Mouse (Mus musculus) urinary bladder, postnatal 36 days (tissue): ENCODE measurements around the gene Brip1.

Experiments
- DNase-seq, 2 experiments: peaks; one replicate each; pipeline ENCODE4 v3.0.0; 2022; ENCODE audit warnings: low spot score in 2 of 2, mixed read lengths in 1 of 2

The Brip1 gene

GRCm38 (mm10) chr11:86115955-86116354, 85.0 kb downstream of the Brip1 start:
- no peak for DNase-seq

- no peak for DNase-seq
Observed at GRCm38 (mm10) chr11:86107276-86107675, 93.7 kb downstream of the Brip1 start.

GRCm38 (mm10) chr11:86106596-86106995, 94.4 kb downstream of the Brip1 start:
- no peak for DNase-seq

- DNase-seq, result no peak
Observed at GRCm38 (mm10) chr11:86101191-86101590, 99.8 kb downstream of the Brip1 start.

GRCm38 (mm10) chr11:86099341-86099740, 101.7 kb downstream of the Brip1 start:
- DNase-seq, result no peak

GRCm38 (mm10) chr11:86088815-86089214, 112.2 kb downstream of the Brip1 start:
- no peak for DNase-seq

- no peak for DNase-seq
Observed at GRCm38 (mm10) chr11:86084522-86084921, 116.5 kb downstream of the Brip1 start.

GRCm38 (mm10) chr11:86078025-86078424, 123.0 kb downstream of the Brip1 start:
- DNase-seq, result no peak

- no peak for DNase-seq
Observed at GRCm38 (mm10) chr11:86076966-86077365, 124.0 kb downstream of the Brip1 start.

- no peak for DNase-seq
Observed at GRCm38 (mm10) chr11:86076403-86076802, 124.6 kb downstream of the Brip1 start.

- DNase-seq, result no peak
Observed at GRCm38 (mm10) chr11:86075371-86075770, 125.6 kb downstream of the Brip1 start.

- DNase-seq, result no peak
Observed at GRCm38 (mm10) chr11:86068651-86069050, 132.3 kb downstream of the Brip1 start.

- DNase-seq, result no peak
Observed at GRCm38 (mm10) chr11:86067154-86067553, 133.8 kb downstream of the Brip1 start.

- DNase-seq, result no peak
Observed at GRCm38 (mm10) chr11:86064881-86065280, 136.1 kb downstream of the Brip1 start.

GRCm38 (mm10) chr11:86061243-86061642, 139.8 kb downstream of the Brip1 start:
- no peak for DNase-seq

GRCm38 (mm10) chr11:86059123-86059522, 141.9 kb downstream of the Brip1 start:
- peak in 1 of 2 experiments; percentile 5 for DNase-seq

- DNase-seq, result no peak
Observed at GRCm38 (mm10) chr11:86055806-86056205, 145.2 kb downstream of the Brip1 start.

GRCm38 (mm10) chr11:86051383-86051782, 149.6 kb downstream of the Brip1 start:
- DNase-seq, result no peak

GRCm38 (mm10) chr11:86050430-86051280, 150.3 kb downstream of the Brip1 start:
- peak in 1 of 2 experiments; percentile 3 for DNase-seq

- no peak for DNase-seq
Observed at GRCm38 (mm10) chr11:86039994-86040393, 161.0 kb downstream of the Brip1 start.

GRCm38 (mm10) chr11:86039355-86039754, 161.6 kb downstream of the Brip1 start:
- no peak for DNase-seq

- DNase-seq, result no peak
Observed at GRCm38 (mm10) chr11:86038701-86039100, 162.3 kb downstream of the Brip1 start.

- no peak for DNase-seq
Observed at GRCm38 (mm10) chr11:86032910-86033309, 168.1 kb downstream of the Brip1 start.

- no peak for DNase-seq
Observed at GRCm38 (mm10) chr11:86028034-86028433, 173.0 kb downstream of the Brip1 start.
